Mouse (Mus musculus) erythroblast, embryonic 14.5 days (primary cell): ENCODE measurements around the gene Slc6a6.

Source experiments
- GATA1 ChIP-seq: IDR thresholded peaks from 2 replicates; pipeline ENCODE4 v1.6.1; 2012; ENCODE audit warnings: low read length, inconsistent platforms, mixed read lengths
- TAL1 ChIP-seq: IDR thresholded peaks from 3 replicates; pipeline ENCODE4 v1.6.1; 2012; ENCODE audit warnings: low read length, inconsistent platforms, mixed read lengths

GRCm38 (mm10) chr6:91693301-91693886 is 9.5 kb downstream of the Slc6a6 start:
- TF ChIP-seq TAL1 (no peak), GATA1 (no peak)
